Mouse (Mus musculus): ENCODE data around the gene H2al1n. TPM values are rescaled to one million over a fixed set of nuclear protein-coding genes. Genes with fewer than 3 reads are reported as not detected.
"Not testable (repeated sequence)": the region's sequence is repeated elsewhere in the genome, so short reads cannot be mapped to it uniquely, and the experiment has no call there.

The H2al1n gene
- total RNA-seq (2012; rRNA removed) = not detected in 2 replicates

DNA sequence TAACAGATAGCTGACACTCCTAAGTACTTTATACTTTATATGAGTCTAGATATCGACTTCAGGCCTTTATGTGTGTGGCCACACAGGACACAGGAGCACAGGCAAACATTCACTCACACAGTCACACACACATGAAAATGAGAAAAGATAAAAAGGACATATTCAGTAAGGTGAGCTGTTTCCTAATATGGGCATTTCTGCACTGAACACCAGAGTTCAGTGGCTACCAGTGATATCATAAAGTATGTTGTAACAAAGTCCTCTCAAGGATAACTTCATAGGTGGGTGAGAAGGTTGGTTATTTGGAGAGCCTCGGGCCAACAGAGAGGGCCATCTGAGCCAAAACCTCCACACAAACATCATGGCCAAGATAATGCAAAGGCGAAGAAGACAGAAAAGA is at the start of gene H2al1n:
H2al1n (plus strand) TSS at position 301 of the 400 bp plus-strand sequence.
- H3K9me3 ChIP-seq (ENCODE audit: control insufficient read depth, insufficient read depth, low read depth, low read length); H3K4me3 ChIP-seq (ENCODE audit: insufficient read depth in 1 of 2, low read depth in 1 of 2, low read length in 2 of 2, poor library complexity in 1 of 2, severe bottlenecking in 1 of 2); H3K36me3 ChIP-seq (ENCODE audit: control insufficient read depth, insufficient read depth, low read length, poor library complexity, severe bottlenecking); H3K9ac ChIP-seq (ENCODE audit: insufficient read depth, low read depth, low read length, poor library complexity, severe bottlenecking); DNase-seq (ENCODE audit: low read depth, low spot score); H3K27ac ChIP-seq (ENCODE audit: insufficient read depth, low read depth, low read length, poor library complexity, severe bottlenecking); H3K4me1 ChIP-seq (ENCODE audit: control insufficient read depth in 2 of 2, insufficient read depth in 2 of 2, low read length in 2 of 2, poor library complexity in 1 of 2); in situ Hi-C loops (cut with MboI; ENCODE audit: low sequenced_read_pairs in 2 of 2, unreplicated experiment in 2 of 2): not testable (repeated sequence)

DNA sequence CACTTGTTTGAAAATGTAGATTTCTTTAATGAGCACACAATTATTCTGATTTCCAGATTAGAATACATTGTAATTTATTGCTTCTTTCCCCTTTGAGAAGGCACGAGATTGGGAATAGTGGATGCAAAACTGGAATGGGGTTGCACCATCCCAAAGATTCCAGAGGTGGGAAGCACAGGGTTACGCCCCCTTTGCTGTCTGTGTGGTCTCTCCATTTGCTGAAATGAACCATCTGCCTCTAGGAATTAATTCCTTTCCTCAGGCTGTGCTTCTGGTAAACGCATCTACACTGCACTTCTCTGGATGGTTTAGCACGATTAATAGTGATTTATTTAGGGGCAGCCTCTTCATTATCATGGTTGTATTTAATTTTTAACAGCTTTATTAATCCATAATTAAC is 11.7 kb upstream of the H2al1n start:
- in situ Hi-C loops (cut with MboI; ENCODE audit: low sequenced_read_pairs in 2 of 2, unreplicated experiment in 2 of 2) = no loop called here

DNA sequence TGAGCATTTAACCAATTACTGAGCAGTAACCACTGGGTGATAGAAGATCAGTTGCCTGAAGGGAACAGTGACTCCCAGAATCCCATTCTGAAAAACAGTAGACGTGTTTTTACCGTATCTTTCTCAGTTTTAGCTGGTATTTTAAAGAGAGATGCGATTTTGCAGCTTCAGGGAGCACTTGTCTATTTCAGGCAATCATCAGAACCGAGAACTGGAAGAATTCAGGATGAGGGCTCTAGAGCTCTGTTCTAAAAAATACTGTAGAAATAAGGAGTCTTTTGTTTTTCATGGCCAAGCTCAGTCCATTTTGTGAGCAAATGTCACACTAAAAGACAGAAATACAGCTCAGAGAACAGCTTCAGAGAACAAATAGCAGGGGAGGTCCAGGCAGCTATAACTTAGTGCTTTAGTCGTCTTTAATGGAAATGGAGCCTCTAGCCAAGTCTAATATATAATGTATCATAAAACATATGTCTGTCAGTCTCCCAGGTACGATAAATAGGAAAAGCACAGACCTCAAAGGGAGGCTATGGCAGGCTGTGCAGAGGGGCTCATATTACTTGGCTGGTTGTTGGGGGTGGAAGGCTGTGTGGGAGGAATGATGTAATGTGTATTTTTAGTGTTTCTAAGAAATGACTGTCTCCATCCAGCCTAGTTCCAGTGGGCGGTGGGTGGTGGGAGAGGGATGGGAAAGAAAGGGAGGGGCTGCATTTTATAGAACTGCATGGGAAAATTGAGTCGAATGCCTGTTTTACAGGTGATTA is 4.7 kb upstream of the H2al1n start:
- no peaks in the 10 kb centered on the region for H3K4me1 ChIP-seq (ENCODE audit: control insufficient read depth in 2 of 2, insufficient read depth in 2 of 2, low read length in 2 of 2, poor library complexity in 1 of 2)
- H3K9me3 ChIP-seq (ENCODE audit: control insufficient read depth, insufficient read depth, low read depth, low read length) = no peaks in the 10 kb centered on the region
- DNase-seq (ENCODE audit: low read depth, low spot score) = no peak
- in situ Hi-C loops (cut with MboI; ENCODE audit: low sequenced_read_pairs in 2 of 2, unreplicated experiment in 2 of 2) = no loop called here
- no peak overlapping the region for H3K9ac ChIP-seq (ENCODE audit: insufficient read depth, low read depth, low read length, poor library complexity, severe bottlenecking)
- no peaks in the 10 kb centered on the region for H3K36me3 ChIP-seq (ENCODE audit: control insufficient read depth, insufficient read depth, low read length, poor library complexity, severe bottlenecking)
- TF ChIP-seq ZC3H11A (IDR thresholded peaks at IDR 0.05; ENCODE audit: borderline replicate concordance, low read depth, low read length) = no peak
- TF ChIP-seq HCFC1 (IDR thresholded peaks at IDR 0.05; ENCODE audit: borderline replicate concordance, insufficient read depth, low read length) = no peak
- no peak for TF ChIP-seq MAFK (IDR thresholded peaks at IDR 0.05; ENCODE audit: insufficient read depth, low read depth, low read length)
- no peak for TF ChIP-seq CHD2 (IDR thresholded peaks at IDR 0.05; ENCODE audit: low read depth, low read length)
- TF ChIP-seq ZNF384 (IDR thresholded peaks at IDR 0.05; ENCODE audit: low read depth, low read length) = no peak
- no peak overlapping the region for H3K4me3 ChIP-seq (ENCODE audit: insufficient read depth in 1 of 2, low read depth in 1 of 2, low read length in 2 of 2, poor library complexity in 1 of 2, severe bottlenecking in 1 of 2)
- no peak overlapping the region for H3K27ac ChIP-seq (ENCODE audit: insufficient read depth, low read depth, low read length, poor library complexity, severe bottlenecking)

More for the DNA sequence above, 11.7 kb upstream of the H2al1n start:
- no peaks in the 10 kb centered on the region for H3K4me1 ChIP-seq (ENCODE audit: control insufficient read depth in 2 of 2, insufficient read depth in 2 of 2, low read length in 2 of 2, poor library complexity in 1 of 2)
- TF ChIP-seq ZC3H11A (IDR thresholded peaks at IDR 0.05; ENCODE audit: borderline replicate concordance, low read depth, low read length) = no peak
- TF ChIP-seq CHD2 (IDR thresholded peaks at IDR 0.05; ENCODE audit: low read depth, low read length) = no peak
- no peak for TF ChIP-seq MAFK (IDR thresholded peaks at IDR 0.05; ENCODE audit: insufficient read depth, low read depth, low read length)
- no peak for TF ChIP-seq HCFC1 (IDR thresholded peaks at IDR 0.05; ENCODE audit: borderline replicate concordance, insufficient read depth, low read length)
- no peak for TF ChIP-seq ZNF384 (IDR thresholded peaks at IDR 0.05; ENCODE audit: low read depth, low read length)
- no peaks in the 10 kb centered on the region for H3K36me3 ChIP-seq (ENCODE audit: control insufficient read depth, insufficient read depth, low read length, poor library complexity, severe bottlenecking)
- no peaks in the 10 kb centered on the region for H3K9me3 ChIP-seq (ENCODE audit: control insufficient read depth, insufficient read depth, low read depth, low read length)
- no peak for DNase-seq (ENCODE audit: low read depth, low spot score)
- H3K4me3 ChIP-seq (ENCODE audit: insufficient read depth in 1 of 2, low read depth in 1 of 2, low read length in 2 of 2, poor library complexity in 1 of 2, severe bottlenecking in 1 of 2) = no peak overlapping the region
- H3K9ac ChIP-seq (ENCODE audit: insufficient read depth, low read depth, low read length, poor library complexity, severe bottlenecking) = no peak overlapping the region
- no peak overlapping the region for H3K27ac ChIP-seq (ENCODE audit: insufficient read depth, low read depth, low read length, poor library complexity, severe bottlenecking)

DNA sequence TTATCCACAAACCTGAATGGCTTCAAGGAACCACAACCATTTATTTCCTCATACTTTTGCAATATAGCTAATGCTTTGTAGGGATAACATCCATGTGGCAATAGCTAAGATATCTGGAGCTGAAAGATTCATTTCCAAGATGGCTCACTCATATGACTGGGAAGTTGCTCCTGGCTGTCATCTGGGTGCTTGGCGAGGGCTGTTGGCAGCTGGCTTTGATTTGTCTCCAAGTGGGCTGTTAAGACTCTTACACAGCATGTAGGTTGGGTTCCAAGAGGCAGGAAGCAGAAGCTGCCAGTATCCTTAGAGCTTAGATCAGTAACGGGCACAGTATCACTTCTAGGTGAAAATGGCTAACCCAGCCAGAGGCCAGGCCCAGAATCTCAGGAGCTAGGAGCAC is 18.3 kb downstream of the H2al1n start:
- Histone ChIP-seq H3K4me1 (ENCODE audit: control insufficient read depth in 2 of 2, insufficient read depth in 2 of 2, low read length in 2 of 2, poor library complexity in 1 of 2) (no peaks in the 10 kb centered on the region), H3K9ac (ENCODE audit: insufficient read depth, low read depth, low read length, poor library complexity, severe bottlenecking) (no peak overlapping the region), H3K36me3 (ENCODE audit: control insufficient read depth, insufficient read depth, low read length, poor library complexity, severe bottlenecking) (no peaks in the 10 kb centered on the region), H3K27ac (ENCODE audit: insufficient read depth, low read depth, low read length, poor library complexity, severe bottlenecking) (no peak overlapping the region), H3K4me3 (ENCODE audit: insufficient read depth in 1 of 2, low read depth in 1 of 2, low read length in 2 of 2, poor library complexity in 1 of 2, severe bottlenecking in 1 of 2) (no peak overlapping the region), H3K9me3 (ENCODE audit: control insufficient read depth, insufficient read depth, low read depth, low read length) (no peaks in the 10 kb centered on the region)
- in situ Hi-C loops (cut with MboI; ENCODE audit: low sequenced_read_pairs in 2 of 2, unreplicated experiment in 2 of 2) = no loop called here
- no peak for DNase-seq (ENCODE audit: low read depth, low spot score)
- TF ChIP-seq HCFC1 (IDR thresholded peaks at IDR 0.05; ENCODE audit: borderline replicate concordance, insufficient read depth, low read length) = no peak

DNA sequence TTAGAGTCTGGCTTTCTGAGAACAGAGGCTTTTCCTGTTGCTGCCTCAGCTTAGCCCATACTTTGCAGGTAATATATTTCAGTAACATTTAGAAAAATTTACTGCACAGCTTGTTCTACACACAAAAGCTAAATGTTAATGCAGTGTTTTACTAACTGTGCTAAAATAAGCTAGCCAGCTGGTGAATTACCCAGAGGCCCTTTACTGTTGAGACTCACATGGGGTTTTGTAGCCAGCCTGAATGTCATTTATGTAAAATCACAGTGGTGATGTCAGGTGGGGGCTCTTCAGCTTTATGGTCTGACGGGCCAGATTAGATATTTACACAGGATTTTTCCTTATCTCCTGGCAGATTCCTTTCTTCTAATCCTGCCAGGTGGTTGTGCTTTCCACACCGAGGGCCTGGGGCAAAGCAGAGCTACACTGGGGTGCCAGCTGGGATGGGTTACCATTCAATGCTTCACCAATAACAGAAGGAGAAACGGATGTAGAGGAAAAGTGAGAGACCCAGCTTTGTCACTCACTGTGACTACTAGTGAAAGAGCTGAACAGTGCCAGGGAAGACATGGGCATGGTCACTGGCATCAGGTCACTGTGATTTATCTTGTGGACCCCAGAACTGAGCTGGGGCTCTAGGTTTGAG is 48.8 kb downstream of the H2al1n start:
- Histone ChIP-seq H3K27ac (ENCODE audit: insufficient read depth, low read depth, low read length, poor library complexity, severe bottlenecking) (no peak overlapping the region), H3K9ac (ENCODE audit: insufficient read depth, low read depth, low read length, poor library complexity, severe bottlenecking) (no peak overlapping the region), H3K36me3 (ENCODE audit: control insufficient read depth, insufficient read depth, low read length, poor library complexity, severe bottlenecking) (no peaks in the 10 kb centered on the region), H3K4me1 (ENCODE audit: control insufficient read depth in 2 of 2, insufficient read depth in 2 of 2, low read length in 2 of 2, poor library complexity in 1 of 2) (no peaks in the 10 kb centered on the region), H3K4me3 (ENCODE audit: insufficient read depth in 1 of 2, low read depth in 1 of 2, low read length in 2 of 2, poor library complexity in 1 of 2, severe bottlenecking in 1 of 2) (no peak overlapping the region), H3K9me3 (ENCODE audit: control insufficient read depth, insufficient read depth, low read depth, low read length) (no peaks in the 10 kb centered on the region)
- in situ Hi-C loops (cut with MboI; ENCODE audit: low sequenced_read_pairs in 2 of 2, unreplicated experiment in 2 of 2) = no loop called here
- TF ChIP-seq ZNF384 (IDR thresholded peaks at IDR 0.05; ENCODE audit: low read depth, low read length) (no peak), MAFK (IDR thresholded peaks at IDR 0.05; ENCODE audit: insufficient read depth, low read depth, low read length) (no peak), ZC3H11A (IDR thresholded peaks at IDR 0.05; ENCODE audit: borderline replicate concordance, low read depth, low read length) (no peak), CHD2 (IDR thresholded peaks at IDR 0.05; ENCODE audit: low read depth, low read length) (no peak), HCFC1 (IDR thresholded peaks at IDR 0.05; ENCODE audit: borderline replicate concordance, insufficient read depth, low read length) (no peak)
- DNase-seq (ENCODE audit: low read depth, low spot score) = no peak

Data from ES-E14 (cell line).